Mouse (Mus musculus): ENCODE data around the gene Nup62. TPM values are rescaled to one million over a fixed set of nuclear protein-coding genes. Genes with fewer than 3 reads are reported as not detected.
A peak's percentile ranks its signal among the peaks of the same experiment; 100 is the strongest.

The Nup62 gene
- polyA plus RNA-seq, 1 experiment: 29.6 TPM

GRCm38 (mm10) chr7:44851625-44852234 is 35.8 kb downstream of the Nup62 start:
- no peak overlapping the region for H3K4me3 ChIP-seq (ENCODE audit: insufficient read depth, low read length)
- no peak for TF ChIP-seq POLR2A (IDR thresholded peaks at IDR 0.05; ENCODE audit: extremely low read depth, insufficient read depth, low read length)
- no peak for TF ChIP-seq CTCF (IDR thresholded peaks at IDR 0.05; ENCODE audit: extremely low read depth, insufficient read depth, low read length)
- no peak overlapping the region for H3K27ac ChIP-seq (ENCODE audit: insufficient read depth, low read length)
- peaks cover 3% of the 10 kb centered on the region for H3K4me1 ChIP-seq (ENCODE audit: control insufficient read depth, insufficient read depth, low read length)

GRCm38 (mm10) chr7:44852259-44853027 is 36.6 kb downstream of the Nup62 start:
- Histone ChIP-seq H3K4me1 (ENCODE audit: control insufficient read depth, insufficient read depth, low read length) (peaks cover 3% of the 10 kb centered on the region), H3K27ac (ENCODE audit: insufficient read depth, low read length) (no peak overlapping the region), H3K4me3 (ENCODE audit: insufficient read depth, low read length) (no peak overlapping the region)
- TF ChIP-seq CTCF (IDR thresholded peaks at IDR 0.05; ENCODE audit: extremely low read depth, insufficient read depth, low read length) (no peak), POLR2A (IDR thresholded peaks at IDR 0.05; ENCODE audit: extremely low read depth, insufficient read depth, low read length) (no peak)

GRCm38 (mm10) chr7:44853065-44853464 is 37.2 kb downstream of the Nup62 start:
- TF ChIP-seq POLR2A (IDR thresholded peaks at IDR 0.05; ENCODE audit: extremely low read depth, insufficient read depth, low read length): no peak
- TF ChIP-seq CTCF (IDR thresholded peaks at IDR 0.05; ENCODE audit: extremely low read depth, insufficient read depth, low read length): no peak
- Histone ChIP-seq H3K4me3 (ENCODE audit: insufficient read depth, low read length) (no peak overlapping the region), H3K4me1 (ENCODE audit: control insufficient read depth, insufficient read depth, low read length) (no peaks in the 10 kb centered on the region; the same call in 1 of the 2 replicates), H3K27ac (ENCODE audit: insufficient read depth, low read length) (no peak overlapping the region)

GRCm38 (mm10) chr7:44853596-44854355 is 37.9 kb downstream of the Nup62 start:
- H3K4me1 ChIP-seq (ENCODE audit: control insufficient read depth, insufficient read depth, low read length): no peaks in the 10 kb centered on the region; the same call in 1 of the 2 replicates
- H3K27ac ChIP-seq (ENCODE audit: insufficient read depth, low read length): peak overlapping the region; percentile 92
- peak overlapping the region; percentile 58 for H3K4me3 ChIP-seq (ENCODE audit: insufficient read depth, low read length)
- TF ChIP-seq POLR2A (IDR thresholded peaks at IDR 0.05; ENCODE audit: extremely low read depth, insufficient read depth, low read length) (no peak), CTCF (IDR thresholded peaks at IDR 0.05; ENCODE audit: extremely low read depth, insufficient read depth, low read length) (no peak)

- Histone ChIP-seq H3K4me1 (ENCODE audit: control insufficient read depth, insufficient read depth, low read length) (no peaks in the 10 kb centered on the region; the same call in 1 of the 2 replicates), H3K27ac (ENCODE audit: insufficient read depth, low read length) (peak overlapping the region; percentile 92), H3K4me3 (ENCODE audit: insufficient read depth, low read length) (peak overlapping the region; percentile 58)
- TF ChIP-seq POLR2A (IDR thresholded peaks at IDR 0.05; ENCODE audit: extremely low read depth, insufficient read depth, low read length) (peak; percentile 48), CTCF (IDR thresholded peaks at IDR 0.05; ENCODE audit: extremely low read depth, insufficient read depth, low read length) (no peak)
Observed at GRCm38 (mm10) chr7:44854356-44855031, 38.6 kb downstream of the Nup62 start.

GRCm38 (mm10) chr7:44855036-44855435 is 39.1 kb downstream of the Nup62 start:
- peak overlapping the region; percentile 58 for H3K4me3 ChIP-seq (ENCODE audit: insufficient read depth, low read length)
- no peaks in the 10 kb centered on the region; the same call in 1 of the 2 replicates for H3K4me1 ChIP-seq (ENCODE audit: control insufficient read depth, insufficient read depth, low read length)
- H3K27ac ChIP-seq (ENCODE audit: insufficient read depth, low read length): peak overlapping the region; percentile 92
- TF ChIP-seq CTCF (IDR thresholded peaks at IDR 0.05; ENCODE audit: extremely low read depth, insufficient read depth, low read length) (no peak), POLR2A (IDR thresholded peaks at IDR 0.05; ENCODE audit: extremely low read depth, insufficient read depth, low read length) (no peak)

- Histone ChIP-seq H3K4me3 (ENCODE audit: insufficient read depth, low read length) (peak overlapping the region; percentile 79; the same call in 1 of the 2 replicates), H3K27ac (ENCODE audit: insufficient read depth, low read length) (no peak overlapping the region), H3K4me1 (ENCODE audit: control insufficient read depth, insufficient read depth, low read length) (no peaks in the 10 kb centered on the region)
- TF ChIP-seq CTCF (IDR thresholded peaks at IDR 0.05; ENCODE audit: extremely low read depth, insufficient read depth, low read length): no peak
Observed at GRCm38 (mm10) chr7:44856265-44856916, 40.5 kb downstream of the Nup62 start.

GRCm38 (mm10) chr7:44857042-44857552 is 41.2 kb downstream of the Nup62 start, which contains the start of gene Pnkp:
Gene Pnkp, plus strand, starts transcription at chr7:44857139.
- Histone ChIP-seq H3K4me3 (ENCODE audit: insufficient read depth, low read length) (peak within 1 kb of the TSS; percentile 79), H3K4me1 (ENCODE audit: control insufficient read depth, insufficient read depth, low read length) (no peaks in the 10 kb centered on the region), H3K27ac (ENCODE audit: insufficient read depth, low read length) (peak within 1 kb of the TSS; percentile 38)
- TF ChIP-seq CTCF (IDR thresholded peaks at IDR 0.05; ENCODE audit: extremely low read depth, insufficient read depth, low read length) (no peak), POLR2A (IDR thresholded peaks at IDR 0.05; ENCODE audit: extremely low read depth, insufficient read depth, low read length) (peak; percentile 88)

All from cortical plate, adult 2 months (tissue).